Mouse (Mus musculus) ovary, postnatal 14 days (tissue): Measurements from ENCODE around the gene Slfn2.

Experiments used
- DNase-seq: peaks from one replicate; pipeline ENCODE4 v3.0.0; 2022; ENCODE audit warnings: low spot score

Gene Slfn2

GRCm38 (mm10) chr11:83077714-83078422 is 13.0 kb downstream of the Slfn2 start:
- peak; percentile 48 for DNase-seq

- no peak for DNase-seq
Measured at GRCm38 (mm10) chr11:83078423-83079140, 13.7 kb downstream of the Slfn2 start.

- no peak for DNase-seq
Measured at GRCm38 (mm10) chr11:83079487-83080199, 14.7 kb downstream of the Slfn2 start.

- no peak for DNase-seq
Measured at GRCm38 (mm10) chr11:83082741-83083473, 18.0 kb downstream of the Slfn2 start.

GRCm38 (mm10) chr11:83084161-83084560 is 19.2 kb downstream of the Slfn2 start:
- no peak for DNase-seq

- DNase-seq: no peak
Measured at GRCm38 (mm10) chr11:83084761-83085160, 19.8 kb downstream of the Slfn2 start.

GRCm38 (mm10) chr11:83115138-83115537 is 50.2 kb downstream of the Slfn2 start:
- no peak for DNase-seq

- DNase-seq: no peak
Measured at GRCm38 (mm10) chr11:83116597-83117227, 51.8 kb downstream of the Slfn2 start, which contains the start of gene Slfn1. Gene Slfn1, plus strand, starts transcription at chr11:83116849.

GRCm38 (mm10) chr11:83118056-83118455 is 53.1 kb downstream of the Slfn2 start:
- no peak for DNase-seq
